Mouse (Mus musculus) cerebellum, adult (tissue): Measurements from ENCODE around the gene Cbln1.

ENCODE experiments used
- ATAC-seq: cut with Nextera tagmentation; 2 replicates; pipeline ENCODE4 v1.9.2; 2017; ENCODE audit warnings: mild to moderate bottlenecking, moderate library complexity, mixed read lengths; ENCODE audit not compliant: insufficient number of reproducible peaks, low FRiP score, low TSS enrichment

The Cbln1 gene

DNA sequence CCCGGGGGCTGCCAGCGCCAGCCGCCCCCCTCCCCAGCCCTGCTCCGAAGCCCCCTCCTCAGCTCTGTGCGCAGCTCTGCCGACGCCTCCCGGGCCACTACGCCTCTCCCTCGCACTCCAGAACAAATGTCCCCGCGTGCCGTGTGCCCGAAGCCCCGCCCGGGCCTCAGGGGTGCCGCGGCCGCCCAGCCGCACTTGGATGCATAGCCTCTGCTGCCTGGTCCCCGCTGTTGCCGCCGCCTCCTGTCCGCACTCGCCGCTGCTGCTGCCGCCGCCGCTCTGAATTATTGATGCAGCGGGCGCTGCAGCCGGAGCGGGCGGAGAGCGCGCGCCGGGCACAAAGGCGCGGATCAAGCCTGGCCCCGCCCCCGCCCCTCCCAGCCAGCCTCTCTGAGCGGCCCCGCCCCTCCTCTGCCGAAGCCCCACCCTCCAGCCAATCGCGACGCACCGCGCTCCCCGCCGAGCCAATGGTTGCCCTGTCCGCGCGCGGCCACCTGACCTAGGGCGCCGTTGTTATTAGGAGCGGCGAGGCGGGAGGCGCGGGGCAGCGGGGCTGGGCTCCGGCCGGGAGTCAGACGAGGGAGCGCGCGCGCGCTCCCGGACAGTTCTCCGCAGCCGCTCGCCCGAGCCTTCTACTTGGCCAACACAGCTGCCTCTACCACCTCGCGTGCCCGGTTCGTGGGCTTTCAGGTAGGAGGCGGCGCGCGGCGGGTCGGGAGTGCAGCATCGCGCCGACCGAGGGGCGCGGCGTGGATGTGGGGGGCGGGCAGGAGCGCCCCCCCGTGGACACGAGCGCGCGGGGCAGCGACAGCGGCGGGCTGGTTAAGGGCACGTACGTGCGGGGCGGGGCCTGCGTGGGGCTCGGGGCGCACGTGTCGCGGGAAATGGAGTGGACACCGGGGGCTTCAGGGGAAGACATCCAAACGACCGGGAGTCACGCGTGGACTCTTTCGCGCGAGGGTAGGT, at the start of gene Cbln1:
TSS of gene Cbln1 (minus strand) at position 339 of the 966 bp plus-strand sequence.
- ATAC-seq: peak; percentile 77

DNA sequence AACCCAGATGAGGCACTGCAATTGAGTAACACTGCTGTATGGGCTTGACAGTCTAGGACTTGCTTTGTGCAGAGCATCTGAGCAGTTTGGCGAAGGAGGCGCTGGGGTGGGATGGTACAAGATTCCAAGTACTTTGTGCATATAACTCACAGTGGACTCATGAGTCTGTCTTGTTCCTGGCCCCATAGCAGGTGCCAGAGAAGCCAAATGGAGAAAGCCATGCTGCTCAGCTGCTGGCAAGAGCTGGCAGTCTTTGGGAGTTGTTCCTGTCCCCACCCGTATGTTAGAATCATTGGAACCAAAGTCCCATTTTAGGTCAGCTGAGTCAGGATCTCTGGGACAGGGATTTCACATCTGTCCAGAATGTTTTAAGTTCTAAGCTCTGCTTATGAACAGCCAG, 44.7 kb upstream of the Cbln1 start:
- ATAC-seq: no peak

DNA sequence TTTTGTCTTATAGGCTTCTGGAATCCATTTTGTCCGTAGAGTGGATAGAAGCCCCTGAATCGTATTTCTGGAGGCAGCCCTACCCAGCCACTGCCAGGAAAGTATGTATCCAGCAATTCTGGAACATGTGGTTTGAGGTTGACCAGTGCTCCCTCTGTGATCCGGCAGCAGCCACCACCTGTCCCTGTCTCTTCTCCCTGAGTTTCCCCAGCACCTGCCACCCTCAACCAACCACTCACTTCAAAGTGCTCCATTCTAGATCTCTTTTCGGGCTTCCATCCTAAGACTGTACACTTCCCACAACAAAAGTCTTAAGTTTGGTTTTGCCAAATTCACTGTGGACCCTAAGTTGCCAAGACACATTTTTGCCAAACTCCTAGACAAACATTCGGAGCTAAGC, 41.4 kb upstream of the Cbln1 start:
- ATAC-seq: no peak

DNA sequence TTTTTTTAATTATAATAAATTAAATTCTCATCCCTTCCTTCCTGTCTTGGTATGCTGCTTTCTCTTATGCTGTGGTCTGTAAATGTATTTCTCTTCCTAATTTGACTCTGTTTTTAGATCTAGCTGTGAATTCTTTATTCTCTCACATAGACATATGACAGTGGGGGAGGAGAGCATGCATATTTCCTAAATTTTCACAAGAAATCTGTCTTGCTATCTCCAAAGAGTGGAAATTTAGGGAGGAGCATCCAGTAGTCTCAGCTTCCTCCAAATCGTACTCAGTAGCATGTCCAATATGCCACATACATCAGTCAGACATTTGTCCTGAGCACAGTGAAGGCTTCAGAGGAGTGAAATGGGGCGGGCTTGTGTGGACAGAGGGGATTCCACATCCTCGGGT, 40.9 kb upstream of the Cbln1 start:
- ATAC-seq: no peak

DNA sequence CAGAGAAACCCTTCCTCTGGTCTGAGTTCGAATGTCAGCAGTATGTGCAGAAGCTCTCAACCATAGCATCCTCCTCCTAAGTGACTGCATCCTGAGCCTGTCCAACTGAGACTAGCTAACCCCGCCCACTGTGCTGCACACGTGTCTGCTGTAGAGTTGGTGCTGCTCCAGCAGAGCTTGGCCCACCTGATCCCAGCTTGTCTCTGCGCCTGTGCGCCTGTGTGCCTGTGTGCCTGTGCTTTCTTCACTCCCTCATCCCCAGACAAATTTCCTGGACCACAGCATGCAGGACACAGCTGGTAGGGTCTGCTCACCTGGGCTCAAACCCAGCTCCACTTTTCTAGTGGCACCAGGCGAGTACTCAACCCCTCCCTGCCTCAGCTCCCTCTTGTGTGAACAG, 40.2 kb upstream of the Cbln1 start:
- no peak for ATAC-seq

DNA sequence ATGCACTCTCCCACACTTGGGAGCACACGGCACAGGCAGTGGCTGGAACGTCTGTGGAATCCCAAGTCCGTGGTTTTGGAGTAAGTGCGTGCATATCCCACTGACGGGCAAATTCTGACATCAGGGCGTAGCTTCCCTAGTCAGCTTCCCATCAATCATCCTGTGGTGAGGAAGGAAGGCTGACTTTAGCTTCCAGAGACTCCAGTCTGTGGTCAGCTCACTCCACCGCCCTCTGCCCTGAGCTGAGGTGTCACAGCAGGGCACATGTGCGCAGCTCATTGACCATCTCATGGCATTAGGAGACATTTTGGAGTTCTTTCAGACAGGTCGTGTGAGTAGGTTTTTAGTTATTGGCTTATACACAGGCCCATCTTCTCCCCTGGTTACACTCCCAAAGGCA, 34.6 kb upstream of the Cbln1 start:
- no peak for ATAC-seq

DNA sequence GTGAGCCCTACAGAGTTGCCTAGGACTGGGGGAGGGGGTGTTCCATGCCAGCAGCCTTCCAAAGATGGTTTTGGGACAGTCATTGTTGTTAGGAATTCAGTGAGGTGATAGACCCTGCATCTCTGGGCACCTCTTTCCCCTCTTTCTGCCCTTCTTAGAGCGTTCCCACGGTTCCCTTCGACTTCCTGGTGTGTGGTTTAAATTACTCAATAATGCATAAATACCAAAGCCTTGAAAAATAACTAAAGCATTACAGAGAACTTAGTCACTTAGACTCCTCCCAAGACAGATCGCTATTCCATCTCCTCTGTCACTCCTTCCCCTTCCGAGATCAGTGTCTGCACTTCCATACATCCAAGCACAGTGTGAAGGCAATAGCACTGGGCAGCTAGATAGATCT, 32.0 kb upstream of the Cbln1 start:
- no peak for ATAC-seq

DNA sequence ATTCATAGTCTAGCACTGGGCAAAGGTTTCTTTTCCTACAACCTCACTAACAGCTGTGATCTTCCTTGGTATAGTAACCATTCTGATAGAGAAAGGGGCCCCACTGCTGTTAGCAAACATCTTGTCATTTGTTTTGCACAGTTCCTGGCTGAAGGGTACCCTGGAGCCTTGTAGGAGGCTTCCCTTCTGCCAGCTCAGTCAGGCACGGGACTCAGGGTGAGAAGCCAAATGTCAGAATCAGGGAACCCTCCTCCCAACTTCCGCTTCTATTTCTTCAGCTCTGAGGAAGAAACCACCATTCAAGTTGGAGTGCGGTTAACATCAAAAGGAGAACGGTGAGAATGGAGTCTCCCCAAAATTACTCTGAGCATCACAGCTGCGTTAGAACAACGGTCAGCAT, 30.3 kb upstream of the Cbln1 start:
- no peak for ATAC-seq

DNA sequence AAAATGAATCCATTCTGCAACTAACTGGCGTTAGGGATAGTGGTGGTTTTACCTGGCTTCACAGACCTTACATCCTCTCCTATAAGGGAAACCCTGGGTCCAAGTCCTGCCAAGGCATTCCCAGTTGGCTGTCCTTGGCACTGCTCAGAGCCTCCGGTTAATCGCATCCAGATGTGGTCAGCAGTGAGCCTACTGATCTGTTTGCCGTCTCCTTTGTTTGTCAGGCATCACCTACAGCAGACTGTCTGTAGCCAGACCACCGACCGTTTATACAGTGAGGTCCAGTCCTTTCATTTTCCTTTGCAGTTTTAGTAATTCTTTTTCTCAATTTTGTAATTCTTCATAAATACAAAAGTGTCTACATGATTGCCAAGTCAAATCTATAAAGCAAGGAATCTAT, 25.2 kb upstream of the Cbln1 start:
- no peak for ATAC-seq

DNA sequence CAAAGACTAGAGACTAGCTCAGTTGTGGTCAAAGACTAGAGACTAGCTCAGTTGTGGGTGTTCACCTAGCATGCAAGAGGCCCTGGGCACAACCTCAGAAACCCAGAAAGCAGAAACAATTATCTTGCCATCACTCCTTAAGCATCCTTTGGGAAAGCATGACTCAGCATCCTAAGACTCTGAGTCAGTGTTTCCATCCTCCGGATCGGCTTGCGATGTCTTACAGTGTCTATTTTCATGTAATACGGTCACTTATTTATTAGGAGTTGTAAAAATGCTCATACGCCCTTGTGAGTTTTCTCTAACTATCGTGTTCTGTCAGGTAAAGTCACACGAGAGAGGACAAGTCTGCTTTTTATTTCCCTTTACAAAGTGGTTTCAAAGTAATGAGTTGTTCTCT, 24.1 kb upstream of the Cbln1 start:
- no peak for ATAC-seq

DNA sequence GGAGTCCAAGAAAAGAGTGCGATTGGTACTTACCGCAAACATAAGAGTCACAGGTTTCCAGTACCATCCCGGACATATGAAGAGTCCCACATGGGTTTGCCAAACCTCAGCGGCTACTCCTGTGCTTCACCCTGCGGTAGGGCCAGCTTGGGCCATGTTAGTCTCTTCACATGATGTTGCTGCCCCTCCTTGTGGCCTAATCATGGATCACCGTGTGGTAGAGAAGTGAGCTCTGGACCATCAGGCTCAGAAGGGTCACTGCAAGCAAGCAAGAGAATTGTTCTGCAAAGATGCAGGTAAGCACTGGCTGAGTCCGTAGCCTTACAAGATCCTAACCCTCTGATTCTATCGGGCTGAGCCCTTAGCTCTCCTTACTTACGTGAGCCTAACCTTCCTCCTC, 22.5 kb upstream of the Cbln1 start:
- peak; percentile 23; the same call in 1 of the 2 replicates for ATAC-seq

DNA sequence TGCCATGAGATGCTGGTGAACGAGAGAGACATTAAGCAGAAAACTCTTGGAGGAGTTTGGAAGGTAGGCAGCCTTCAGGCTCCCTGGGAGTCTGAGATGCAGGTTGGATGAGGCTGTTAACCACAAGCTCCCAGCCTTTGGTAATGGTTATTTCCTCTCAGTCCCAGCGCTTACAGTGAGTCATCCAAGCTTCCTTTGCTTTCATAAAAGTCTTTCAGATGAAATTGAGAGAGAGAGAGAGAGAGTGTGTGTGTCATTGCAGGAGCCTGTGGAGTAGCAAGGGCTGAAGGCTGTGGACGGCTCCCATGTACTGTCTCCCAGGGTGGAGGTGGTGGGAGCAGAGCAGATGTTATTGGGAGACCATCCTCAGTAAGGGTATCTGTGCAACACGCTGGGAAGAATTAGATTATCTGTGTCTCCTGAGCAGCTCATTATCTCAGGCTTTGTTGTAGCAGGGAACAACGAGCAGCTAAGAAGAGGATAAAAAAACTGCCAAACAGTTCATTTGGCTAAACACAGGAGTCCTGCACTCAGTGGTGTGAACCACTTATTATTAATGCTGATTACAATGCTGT, 17.5 kb upstream of the Cbln1 start:
- ATAC-seq: no peak

DNA sequence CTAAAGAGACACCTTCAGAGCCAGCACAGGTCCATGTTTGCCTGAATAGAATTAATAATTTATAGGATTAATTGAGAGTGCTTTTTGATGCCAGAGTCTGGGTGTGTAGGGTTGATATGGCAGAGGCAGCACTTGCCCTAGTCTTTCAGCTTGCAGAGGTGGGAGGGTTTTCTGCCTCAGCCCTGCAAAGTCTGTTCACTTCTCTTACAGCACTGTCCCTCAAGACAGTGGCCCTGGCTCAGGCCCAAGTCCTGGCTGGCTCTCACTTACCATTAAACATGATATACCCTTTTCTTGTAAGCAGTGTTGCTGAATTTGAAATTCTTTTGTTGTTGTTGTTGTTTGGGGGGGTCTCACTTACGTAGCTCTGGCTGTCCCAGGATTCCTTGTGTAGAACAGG, 9.0 kb upstream of the Cbln1 start:
- ATAC-seq: no peak

DNA sequence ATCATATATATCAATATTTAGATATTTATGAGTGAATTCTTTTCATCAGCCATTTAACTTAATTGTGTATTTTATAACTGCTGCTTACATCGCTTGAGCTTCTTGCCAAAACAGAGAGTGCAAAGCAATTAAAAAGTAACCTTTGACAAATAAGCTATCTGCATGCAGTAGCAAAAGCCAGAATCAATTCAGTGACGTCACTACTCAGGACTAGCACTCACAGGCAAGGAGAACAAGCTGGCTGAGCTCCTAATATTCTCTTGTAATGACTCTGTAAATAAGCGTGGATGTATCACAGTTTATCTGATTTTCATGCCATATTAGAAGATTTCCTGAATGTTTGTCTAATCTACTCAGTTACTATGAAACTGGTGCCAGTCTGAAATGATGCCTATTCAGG, 5.8 kb upstream of the Cbln1 start:
- ATAC-seq: no peak

DNA sequence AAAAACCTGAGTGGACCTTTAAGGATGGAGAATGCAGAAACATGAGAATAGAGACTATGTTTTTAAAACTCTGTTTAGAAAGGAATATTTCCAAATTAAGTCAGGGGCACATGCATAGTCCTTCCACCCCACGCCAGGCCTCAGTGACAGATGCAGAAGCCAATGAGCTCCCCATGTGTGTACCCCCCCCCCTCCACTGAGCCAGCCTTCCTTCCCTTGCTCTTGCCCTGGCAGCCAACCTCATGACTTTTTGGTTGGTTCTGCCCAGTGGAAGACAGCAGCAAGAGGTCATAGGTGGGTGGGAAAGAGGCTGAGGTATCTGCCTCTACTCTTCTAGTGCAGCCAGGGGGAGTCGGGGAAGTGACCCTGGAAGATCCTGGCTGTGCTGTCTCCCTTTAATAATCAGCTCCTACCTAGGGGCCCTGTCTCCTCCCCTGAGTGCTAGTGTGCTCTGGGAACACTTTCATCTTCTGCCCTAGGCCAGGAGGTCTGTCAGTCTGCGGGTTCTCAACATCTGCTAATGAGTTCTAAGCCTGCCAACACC, 4.8 kb upstream of the Cbln1 start:
- ATAC-seq: no peak

DNA sequence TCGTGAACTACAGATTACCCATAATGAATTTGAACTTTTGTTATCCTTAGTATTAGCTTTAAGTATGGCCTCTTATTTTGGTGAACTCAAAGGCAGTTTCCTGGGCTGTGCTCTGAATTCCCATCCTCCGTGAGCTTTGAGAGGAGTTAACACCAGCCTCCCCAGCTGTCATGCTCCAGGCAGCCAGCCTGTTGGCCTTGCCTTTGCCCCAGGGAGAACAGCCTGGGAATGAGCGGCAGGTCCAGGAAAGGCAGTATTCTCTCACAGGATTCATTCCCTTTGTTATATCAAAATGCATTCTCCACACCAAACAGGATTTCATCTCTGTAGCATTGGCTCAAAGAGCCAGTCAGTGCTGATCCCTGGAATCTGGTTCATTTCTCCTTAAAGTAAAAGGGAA, 3.1 kb upstream of the Cbln1 start:
- no peak for ATAC-seq

DNA sequence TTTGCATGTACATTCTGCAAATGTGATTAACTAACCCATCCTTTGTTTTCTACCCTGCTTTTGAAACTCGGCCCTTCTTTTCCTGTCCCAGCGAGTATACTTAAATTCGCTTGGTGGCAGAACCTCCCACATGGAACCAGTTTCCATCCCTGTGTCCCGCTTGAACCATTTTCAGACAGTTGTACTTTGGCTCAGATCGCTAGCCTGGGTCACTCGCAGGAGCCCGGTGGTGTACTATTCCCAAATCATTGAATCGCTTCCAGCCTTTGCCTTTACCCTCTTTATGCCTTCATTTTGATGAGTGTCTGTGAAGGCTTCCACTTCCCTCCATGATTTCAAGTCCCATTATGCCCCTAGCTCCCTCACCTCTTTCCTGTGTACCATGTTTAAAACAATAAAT, 2.0 kb upstream of the Cbln1 start:
- no peak for ATAC-seq

DNA sequence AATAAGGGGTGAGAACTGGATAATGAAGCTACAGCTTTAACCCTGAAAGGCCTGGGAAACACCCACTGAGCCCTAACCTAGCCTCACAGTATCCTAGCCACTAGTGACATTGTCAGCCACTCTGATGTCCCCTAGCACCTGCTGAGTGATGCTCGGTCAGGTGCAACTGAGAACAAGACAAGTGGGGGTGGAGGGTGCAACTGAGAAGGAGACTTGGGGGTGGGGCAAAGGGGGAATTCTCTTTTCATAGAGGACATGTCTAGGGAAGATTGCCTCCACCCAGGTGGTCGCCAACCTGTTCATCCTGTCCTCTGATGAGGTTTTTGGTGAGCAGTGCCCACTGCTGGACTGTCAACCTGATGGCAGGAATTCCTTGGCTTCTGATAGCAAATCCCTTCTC, 1.5 kb upstream of the Cbln1 start:
- no peak for ATAC-seq

DNA sequence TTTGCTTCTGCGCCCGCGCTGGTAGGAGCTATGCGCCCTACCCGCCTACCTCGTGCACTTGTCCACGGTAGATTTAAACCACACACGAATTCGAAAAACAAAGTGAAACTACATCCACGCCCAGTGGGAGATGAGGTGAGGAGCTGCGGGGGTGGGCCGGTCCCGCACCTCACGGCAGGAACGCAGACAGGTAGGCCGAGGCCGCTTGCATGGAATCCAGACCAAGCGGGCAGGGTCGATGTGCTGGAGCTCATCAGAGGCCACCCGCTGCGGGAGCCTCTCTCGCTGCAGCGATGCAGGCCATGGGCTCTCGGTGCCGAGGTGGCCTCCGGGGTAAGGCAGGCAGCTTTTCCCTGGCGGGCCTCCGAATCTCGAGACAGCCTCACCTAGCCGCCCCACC, 905 bp upstream of the Cbln1 start:
- no peak for ATAC-seq

DNA sequence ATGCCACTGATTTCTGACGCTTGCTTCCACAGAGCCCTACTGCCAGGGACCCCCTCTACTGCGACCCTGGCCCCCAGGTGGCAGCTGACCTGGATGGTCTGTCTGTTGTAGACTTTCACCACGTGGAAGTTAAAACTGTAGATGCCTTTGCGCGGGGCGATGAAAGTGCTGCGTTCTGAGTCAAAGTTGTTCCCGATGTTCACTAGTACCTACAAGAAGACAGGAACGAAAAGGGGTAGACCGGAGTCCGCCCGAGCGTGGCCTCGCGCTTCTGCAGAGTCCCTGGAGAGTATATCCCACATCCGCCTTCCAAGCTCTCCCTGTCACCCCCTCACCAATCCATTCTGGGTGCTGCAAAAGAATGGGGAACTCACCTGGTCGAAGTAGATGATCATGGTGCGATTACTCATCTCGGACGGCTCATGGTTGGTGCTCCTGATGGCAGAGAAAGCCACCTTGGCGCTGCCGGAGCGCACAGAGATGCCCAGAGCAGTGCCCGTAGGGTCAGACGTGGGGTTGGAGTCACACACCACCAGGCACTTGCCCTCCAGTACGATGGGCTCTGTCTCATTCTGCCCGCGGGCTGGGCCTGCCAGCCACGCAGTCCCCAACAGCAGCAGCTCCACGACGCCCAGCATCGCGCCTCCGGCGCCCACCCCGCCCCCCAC, 672 bp downstream of the Cbln1 start:
- ATAC-seq: no peak
